Mouse (Mus musculus): Measurements from ENCODE around the gene Grxcr1.

Grxcr1 gene

GRCm38 (mm10) chr5:68097665-68098624 lies 66.3 kb downstream of the Grxcr1 start:
- no peak for DNase-seq

DNA sequence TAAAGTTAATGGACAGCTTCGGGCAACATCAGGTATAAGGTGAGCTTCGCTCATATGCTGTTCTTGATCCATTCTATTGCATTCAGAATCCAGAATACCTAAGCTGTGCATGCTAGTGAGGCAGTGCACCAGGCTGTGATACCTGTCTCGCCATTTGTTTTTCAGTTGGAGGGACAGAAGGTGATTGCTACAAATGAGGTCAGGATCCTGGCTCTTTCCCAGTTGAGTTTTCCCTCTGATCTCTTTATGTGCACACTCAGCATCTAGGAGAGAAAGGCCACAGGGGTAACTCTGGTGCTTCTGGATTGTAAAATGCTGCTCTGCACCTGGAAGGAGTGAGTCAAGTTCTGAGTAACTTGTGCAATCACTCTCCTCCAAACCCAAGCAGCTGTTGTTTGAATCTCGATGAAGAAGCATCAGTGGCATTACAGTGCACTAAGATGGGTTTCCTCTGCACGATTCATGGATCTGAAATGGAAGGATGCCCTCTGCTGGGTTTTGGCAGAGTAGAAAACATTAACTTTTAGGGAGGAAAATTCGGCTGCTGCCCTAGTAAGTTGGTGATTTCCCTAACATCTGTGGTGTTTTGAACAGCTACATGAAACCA lies 80.9 kb downstream of the Grxcr1 start:
- DNase-seq = no peak

- no peak for DNase-seq
These were observed 89.2 kb downstream of the Grxcr1 start for GRCm38 (mm10) chr5:68120880-68121279.

DNA sequence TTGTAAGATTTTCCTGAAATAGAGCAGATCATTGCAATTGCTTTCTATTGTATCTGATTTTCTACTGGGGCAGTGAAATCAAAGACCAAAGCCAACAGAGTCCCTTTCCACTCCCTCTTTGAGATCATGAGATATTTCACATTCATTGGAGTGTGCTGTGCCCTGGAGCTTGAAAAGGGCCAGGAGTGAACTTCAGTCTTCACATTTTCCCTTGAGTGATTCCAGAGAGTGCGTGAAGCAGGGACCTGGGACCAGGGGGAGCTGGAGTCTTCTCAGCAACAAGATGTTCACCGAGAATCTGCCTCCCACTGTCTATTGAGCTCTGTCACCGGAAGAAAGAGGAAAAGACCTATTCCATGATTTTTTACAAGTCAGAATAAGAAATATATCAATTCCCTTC lies 91.2 kb downstream of the Grxcr1 start:
- no peak for DNase-seq

- no peak for DNase-seq
These were observed 93.8 kb downstream of the Grxcr1 start for GRCm38 (mm10) chr5:68125478-68125877.

DNA sequence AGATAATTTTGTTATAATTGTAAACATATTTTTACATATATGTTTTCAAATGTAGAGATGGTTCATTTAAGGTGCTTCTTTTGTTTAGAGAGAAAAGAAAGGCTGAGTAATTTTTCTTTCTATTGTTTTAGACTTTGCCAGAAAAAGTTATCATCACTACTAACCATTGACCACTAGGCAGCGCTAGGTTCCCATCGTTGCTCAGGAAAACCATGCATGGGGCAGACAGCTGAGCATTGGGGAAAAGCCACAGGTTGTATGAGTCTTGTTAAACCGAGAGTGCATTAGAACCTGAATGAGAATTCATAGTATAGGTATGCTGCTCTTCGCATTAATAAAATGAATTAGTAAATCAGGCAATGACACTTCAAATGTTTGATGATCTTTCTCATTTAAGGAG lies 96.8 kb downstream of the Grxcr1 start:
- DNase-seq = peak; percentile 6

- no peak for DNase-seq
These were observed 97.4 kb downstream of the Grxcr1 start for GRCm38 (mm10) chr5:68128821-68129608.

GRCm38 (mm10) chr5:68146818-68147217 lies 115.2 kb downstream of the Grxcr1 start:
- no peak for DNase-seq

- DNase-seq = no peak
These were observed 118.3 kb downstream of the Grxcr1 start for GRCm38 (mm10) chr5:68149946-68150345.

DNA sequence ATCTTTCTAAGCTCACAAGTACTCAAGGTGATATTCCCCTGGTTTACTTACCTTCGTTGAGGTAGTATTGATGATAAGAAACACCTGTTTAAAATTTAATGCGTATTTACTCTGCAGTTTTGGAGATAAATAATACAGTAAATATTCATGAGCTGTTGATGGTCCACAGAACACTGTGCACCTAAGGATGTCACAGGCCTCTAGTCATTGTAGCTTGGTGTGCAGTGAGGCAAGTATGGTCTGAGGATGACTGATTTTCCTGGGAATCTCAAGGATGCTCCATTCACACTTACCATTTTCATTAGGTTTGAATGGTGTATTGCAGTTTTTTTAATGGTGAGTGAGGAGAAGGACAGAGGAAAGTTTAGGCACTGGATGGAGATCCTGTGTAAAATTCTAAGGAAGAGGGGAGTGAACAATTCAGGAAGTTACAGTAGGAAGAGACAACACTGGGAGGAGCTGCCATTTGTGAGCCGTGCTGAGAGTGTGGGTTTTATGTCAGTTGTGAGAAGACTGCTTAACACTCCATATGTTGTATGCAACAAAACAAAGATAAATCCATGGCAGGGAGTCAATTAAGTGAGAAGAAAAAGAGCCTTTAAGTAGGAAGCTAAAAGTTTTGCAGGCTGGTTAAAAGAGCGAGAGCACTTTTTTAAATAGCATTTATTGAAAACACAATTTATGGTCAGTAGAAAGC lies 118.9 kb downstream of the Grxcr1 start:
- DNase-seq = no peak

- no peak for DNase-seq
These were observed 130.9 kb downstream of the Grxcr1 start for GRCm38 (mm10) chr5:68162503-68162902.

DNA sequence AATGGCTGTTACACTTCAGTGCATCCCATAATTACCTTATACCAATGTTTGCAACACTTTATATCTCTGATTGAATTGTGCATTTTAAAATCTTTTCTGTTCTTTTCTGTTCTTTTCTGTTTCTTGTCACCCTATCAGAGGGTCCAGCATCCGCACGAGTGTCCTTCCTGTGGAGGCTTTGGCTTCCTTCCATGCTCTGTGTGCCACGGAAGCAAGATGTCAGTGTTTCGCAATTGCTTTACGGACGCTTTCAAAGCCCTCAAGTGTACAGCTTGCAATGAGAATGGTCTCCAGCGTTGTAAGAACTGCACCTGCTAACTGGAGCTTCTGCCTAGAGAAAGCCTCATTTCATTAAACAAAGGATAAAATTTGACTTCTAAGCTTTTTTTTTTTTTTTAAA lies 134.3 kb downstream of the Grxcr1 start:
- no peak for DNase-seq
